ENCODE assay signal across 9 mouse cellular contexts in genomic region chr16:43579111-43579510, GRCm38 (mm10).
DNase-seq lines count a peak whose midpoint lies in the region; ATAC-seq and TF ChIP-seq lines count a peak whose summit lies in the region.
"Had no signal": no experiment of that assay in that cellular context is flagged by ENCODE, and none has a peak within 500 bp of the region (broad histone marks: within the 10 kb centered on the region; RNA-seq: fewer than 3 reads in every experiment).

No protein-coding gene starts in this region.

- 57% methylated on average over 4 of the region's 4 CpGs for WGBS in heart, embryonic 12.5 days

- TF ChIP-seq CTCF in layer of hippocampus, adult 2 months (conservative IDR thresholded peaks at IDR 0.05): no peak

- DNase-seq in layer of hippocampus, adult 2 months (ENCODE audit: low spot score in 2 of 2): no peak
- DNase-seq in layer of hippocampus, postnatal 25 days (ENCODE audit: extremely low spot score in 1 of 2, low spot score in 1 of 2): no peak
- peak; percentile 90 for DNase-seq in cerebellum, adult 11-12 months
- peak; percentile 89 to 93 for DNase-seq in kidney, postnatal 36 days
- no peak for DNase-seq in left cerebral cortex, postnatal 14 days (ENCODE audit: low spot score in 2 of 2)
- no peak for DNase-seq in thymus, adult 18-20 months
- DNase-seq in Muller cell, postnatal 12 days (ENCODE audit: inconsistent ontology term): no peak

- intact Hi-C loops in left cerebral cortex, postnatal 14 days (cut with DNase I): no loop called here

- peaks cover 2% of the 10 kb centered on the region; the same call in 1 of the 2 replicates for H3K36me3 ChIP-seq in heart, embryonic 12.5 days
- H3K36me3 ChIP-seq: lung, embryonic 15.5 days had no signal

- H3K4me3 ChIP-seq in layer of hippocampus, adult 2 months: no peak overlapping the region
- H3K4me3 ChIP-seq in heart, embryonic 12.5 days: no peak overlapping the region
- H3K4me3 ChIP-seq: lung, embryonic 15.5 days had no signal

- ATAC-seq in heart, embryonic 12.5 days (ENCODE audit: insufficient number of reproducible peaks, low FRiP score): peak; percentile 15; the same call in 1 of the 2 replicates

- no peak overlapping the region for H3K9ac ChIP-seq in heart, embryonic 12.5 days
- H3K9ac ChIP-seq: lung, embryonic 15.5 days had no signal

- H3K27ac ChIP-seq in layer of hippocampus, adult 2 months: peak overlapping the region; percentile 92
- peak overlapping the region; percentile 74 for H3K27ac ChIP-seq in heart, embryonic 12.5 days (ENCODE audit: poor library complexity, severe bottlenecking)
- H3K27ac ChIP-seq: lung, embryonic 15.5 days had no signal

- no peaks in the 10 kb centered on the region for H3K27me3 ChIP-seq in heart, embryonic 12.5 days (replicated peaks)
- H3K27me3 ChIP-seq: lung, embryonic 15.5 days had no signal

- no peaks in the 10 kb centered on the region for H3K9me3 ChIP-seq in heart, embryonic 12.5 days (replicated peaks)
- H3K9me3 ChIP-seq: lung, embryonic 15.5 days had no signal

- no peak overlapping the region for H3K4me2 ChIP-seq in heart, embryonic 12.5 days
- H3K4me2 ChIP-seq: lung, embryonic 15.5 days had no signal

- peaks cover 73% of the 10 kb centered on the region for H3K4me1 ChIP-seq in heart, embryonic 12.5 days (replicated peaks)

Comparison
In these comparisons a context has a peak if more than half of its experiments do, and no peak if none do; other contexts are left out.
1. DNase-seq: peak in cerebellum, adult 11-12 months (single experiment) and kidney, postnatal 36 days (2 of 2); none in layer of hippocampus, adult 2 months (0 of 2), layer of hippocampus, postnatal 25 days (0 of 2), left cerebral cortex, postnatal 14 days (0 of 2), thymus, adult 18-20 months (0 of 2) and Muller cell, postnatal 12 days (single experiment).